Mouse (Mus musculus) heart, embryonic 15.5 days (tissue): ENCODE data around the gene Olfr467. TPM values are rescaled to one million over a fixed set of nuclear protein-coding genes. Genes with fewer than 3 reads are reported as not detected.
"Not testable (repeated sequence)": the region's sequence is repeated elsewhere in the genome, so short reads cannot be mapped to it uniquely, and the experiment has no call there.

Experiments used
- ATAC-seq: fragments of 200-750 bp; cut with Nextera tagmentation; replicated peaks from 2 replicates; pipeline ENCODE4 v1.8.0; 2017; ENCODE audit warnings: low read depth, moderate TSS enrichment; ENCODE audit not compliant: insufficient number of reproducible peaks, insufficient read depth, low FRiP score
- H3K27ac ChIP-seq: fragments of 300-500 bp; sonication (generic); 2 replicates; pipeline ENCODE4 v1.5.1; 2015; ENCODE audit warnings: mild to moderate bottlenecking, inconsistent platforms
- H3K27me3 ChIP-seq: fragments of 300-500 bp; sonication (generic); 2 replicates; pipeline ENCODE4 v1.6.1; 2015; ENCODE audit warnings: inconsistent platforms
- H3K36me3 ChIP-seq: fragments of 300-500 bp; sonication (generic); 2 replicates; pipeline ENCODE4 v1.6.1; 2015; ENCODE audit warnings: mild to moderate bottlenecking, inconsistent platforms
- H3K4me1 ChIP-seq: fragments of 300-500 bp; sonication (generic); replicated peaks from 2 replicates; pipeline ENCODE4 v1.6.1; 2015; ENCODE audit warnings: inconsistent platforms
- H3K4me2 ChIP-seq: fragments of 300-500 bp; sonication (generic); 2 replicates; pipeline ENCODE4 v1.6.1; 2015; ENCODE audit warnings: inconsistent platforms, mild to moderate bottlenecking, moderate library complexity
- H3K4me3 ChIP-seq: fragments of 300-500 bp; sonication (generic); 2 replicates; pipeline ENCODE4 v1.5.1; 2015; ENCODE audit warnings: mild to moderate bottlenecking, inconsistent platforms
- H3K9ac ChIP-seq: fragments of 300-500 bp; sonication (generic); 2 replicates; pipeline ENCODE4 v1.6.1; 2015; ENCODE audit warnings: mild to moderate bottlenecking, inconsistent platforms
- H3K9me3 ChIP-seq: fragments of 300-500 bp; sonication (generic); replicated peaks from 2 replicates; pipeline ENCODE4 v1.6.1; 2016; ENCODE audit warnings: inconsistent platforms
- WGBS: fragments of 180-500 bp; shearing (Covaris S2); methylation state at CpG from one replicate; pipeline ENCODE4 v1.1.7; 2015; ENCODE audit warnings: mixed read lengths; 5-methylcytosine and 5-hydroxymethylcytosine counted together
- polyA plus RNA-seq: library from polyadenylated mRNA; unstranded; fragments of >200 nt; fragmentation: Nextera tagmentation; extraction: Ambion mirVana; gene quantifications from 2 replicates; pipeline ENCODE4 v1.2.1, GENCODE M21; 2015

The Olfr467 gene
- polyA plus RNA-seq, 1 experiment from 2014 or later, result not detected

- H3K4me3 ChIP-seq, H3K9ac ChIP-seq, H3K4me1 ChIP-seq, H3K9me3 ChIP-seq, H3K36me3 ChIP-seq, ATAC-seq, H3K27ac ChIP-seq, H3K4me2 ChIP-seq, H3K27me3 ChIP-seq: not testable (repeated sequence)
- 65% methylated on average over 1 of the region's 1 CpGs for WGBS
Observed at GRCm38 (mm10) chr7:107847390-107847789, 35.3 kb downstream of the Olfr467 start, which contains the start of gene Olfr470. Olfr470 (minus strand) TSS chr7:107847490.

Other genes starting within 250 kb of the Olfr467 start
- 6.8 and 9.5 TPM in 2 replicates for gene Olfml1, start 244.8 kb upstream of the Olfr467 start, polyA plus RNA-seq
- 4.4 and 5.2 TPM in 2 replicates for gene Ppfibp2, start 217.1 kb upstream of the Olfr467 start, polyA plus RNA-seq
- gene 5330417H12Rik, start 187.1 kb upstream of the Olfr467 start, polyA plus RNA-seq, result not detected in 2 replicates
- 0.72 and 0.81 TPM in 2 replicates for gene Cyb5r2, start 54.2 kb upstream of the Olfr467 start, polyA plus RNA-seq
- gene Ovch2, start 11.1 kb upstream of the Olfr467 start, polyA plus RNA-seq, result not detected in 2 replicates
- gene Olfr469, start 13.3 kb downstream of the Olfr467 start, polyA plus RNA-seq, result not detected in 2 replicates
- gene Olfr470, start 35.2 kb downstream of the Olfr467 start, polyA plus RNA-seq, result not detected in 2 replicates
- gene Olfr472, start 85.6 kb downstream of the Olfr467 start, polyA plus RNA-seq, result not detected in 2 replicates
- not detected in 2 replicates for gene Olfr473, start 118.2 kb downstream of the Olfr467 start, polyA plus RNA-seq
- gene Olfr474, start 142.4 kb downstream of the Olfr467 start, polyA plus RNA-seq, result not detected in 2 replicates
- not detected in 2 replicates for gene Olfr476, start 152.5 kb downstream of the Olfr467 start, polyA plus RNA-seq
- gene Olfr477, start 174.4 kb downstream of the Olfr467 start, polyA plus RNA-seq, result not detected in 2 replicates
- gene Olfr478, start 221.7 kb downstream of the Olfr467 start, polyA plus RNA-seq, result not detected in 2 replicates
- not detected in 2 replicates for gene Olfr479, start 238.4 kb downstream of the Olfr467 start, polyA plus RNA-seq